Mouse (Mus musculus) embryonic fibroblast, embryonic 13.5 days (primary cell): Measurements from ENCODE around the gene Drg2. TPM values are rescaled to one million over a fixed set of nuclear protein-coding genes. Genes with fewer than 3 reads are reported as not detected.

Experiments used
- H3K27ac ChIP-seq: 2 replicates; pipeline ENCODE4 v1.5.1; 2012; ENCODE audit warnings: low read length, control low read depth, inconsistent platforms; ENCODE audit not compliant: insufficient read depth
- H3K4me1 ChIP-seq: 2 replicates; pipeline ENCODE4 v1.6.1; 2011; ENCODE audit warnings: low read length; ENCODE audit not compliant: control insufficient read depth, insufficient read depth
- H3K4me3 ChIP-seq: 2 replicates; pipeline ENCODE4 v1.5.1; 2011; ENCODE audit warnings: mild to moderate bottlenecking, control low read depth, low read length; ENCODE audit not compliant: insufficient read depth
- CTCF ChIP-seq: IDR thresholded peaks from 2 replicates; pipeline ENCODE4 v1.5.1; 2011; ENCODE audit warnings: mild to moderate bottlenecking, control low read depth, low read length, moderate library complexity, borderline replicate concordance; ENCODE audit not compliant: insufficient read depth
- POLR2A ChIP-seq: IDR thresholded peaks from 2 replicates; pipeline ENCODE4 v1.6.1; 2011; ENCODE audit warnings: low read depth, mild to moderate bottlenecking, control low read depth, low read length, moderate library complexity
- polyA plus RNA-seq: library from polyadenylated mRNA; stranded (reverse); fragments of >200 nt; gene quantifications from 2 replicates; pipeline ENCODE4 v1.2.4, GENCODE M21; 2011; ENCODE audit warnings: low read depth; ENCODE audit not compliant: missing spikeins, insufficient read length

The Drg2 gene
- polyA plus RNA-seq, 1 experiment, result 53.4 TPM

- no peak overlapping the region for H3K27ac ChIP-seq
- TF ChIP-seq CTCF, result no peak
- TF ChIP-seq POLR2A, result no peak
- H3K4me3 ChIP-seq, result no peak overlapping the region
- H3K4me1 ChIP-seq, result peaks cover 3% of the 10 kb centered on the region; the same call in 1 of the 2 replicates
Measured at GRCm38 (mm10) chr11:60457973-60458372, 3.6 kb downstream of the Drg2 start.

GRCm38 (mm10) chr11:60465943-60466380 is 11.6 kb downstream of the Drg2 start:
- Histone ChIP-seq H3K4me3 (no peak overlapping the region), H3K4me1 (no peaks in the 10 kb centered on the region), H3K27ac (no peak overlapping the region)
- no peak for TF ChIP-seq CTCF
- no peak for TF ChIP-seq POLR2A

- TF ChIP-seq CTCF (no peak), POLR2A (no peak)
- Histone ChIP-seq H3K4me1 (no peaks in the 10 kb centered on the region), H3K27ac (no peak within 1 kb of the TSS), H3K4me3 (no peak within 1 kb of the TSS)
Measured at GRCm38 (mm10) chr11:60469039-60469438, 14.6 kb downstream of the Drg2 start, which contains the start of gene Myo15. Myo15 (plus strand) TSS chr11:60469339.

- TF ChIP-seq POLR2A (no peak), CTCF (no peak)
- H3K4me3 ChIP-seq, result no peak overlapping the region
- no peaks in the 10 kb centered on the region for H3K4me1 ChIP-seq
- no peak overlapping the region for H3K27ac ChIP-seq
Measured at GRCm38 (mm10) chr11:60470743-60471142, 16.4 kb downstream of the Drg2 start.

- Histone ChIP-seq H3K4me1 (no peaks in the 10 kb centered on the region), H3K4me3 (no peak overlapping the region), H3K27ac (no peak overlapping the region)
- TF ChIP-seq POLR2A (no peak), CTCF (no peak)
Measured at GRCm38 (mm10) chr11:60474534-60474933, 20.1 kb downstream of the Drg2 start.

- H3K4me3 ChIP-seq, result no peak overlapping the region
- H3K4me1 ChIP-seq, result no peaks in the 10 kb centered on the region
- no peak overlapping the region for H3K27ac ChIP-seq
- TF ChIP-seq CTCF (no peak), POLR2A (no peak)
Measured at GRCm38 (mm10) chr11:60475668-60476362, 21.4 kb downstream of the Drg2 start.

- Histone ChIP-seq H3K4me1 (no peaks in the 10 kb centered on the region), H3K27ac (no peak overlapping the region), H3K4me3 (no peak overlapping the region)
- TF ChIP-seq POLR2A (no peak), CTCF (no peak)
Measured at GRCm38 (mm10) chr11:60478121-60478520, 23.7 kb downstream of the Drg2 start.

GRCm38 (mm10) chr11:60486267-60486666 is 31.9 kb downstream of the Drg2 start:
- TF ChIP-seq POLR2A (no peak), CTCF (no peak)

GRCm38 (mm10) chr11:60492726-60493125 is 38.3 kb downstream of the Drg2 start:
- Histone ChIP-seq H3K4me1 (no peaks in the 10 kb centered on the region), H3K27ac (no peak overlapping the region), H3K4me3 (no peak overlapping the region)
- TF ChIP-seq POLR2A (no peak), CTCF (no peak)

More at GRCm38 (mm10) chr11:60486267-60486666, 31.9 kb downstream of the Drg2 start:
- Histone ChIP-seq H3K4me3 (no peak overlapping the region), H3K4me1 (no peaks in the 10 kb centered on the region), H3K27ac (no peak overlapping the region)

GRCm38 (mm10) chr11:60495692-60496091 is 41.3 kb downstream of the Drg2 start:
- no peaks in the 10 kb centered on the region for H3K4me1 ChIP-seq
- no peak overlapping the region for H3K27ac ChIP-seq
- no peak overlapping the region for H3K4me3 ChIP-seq
- no peak for TF ChIP-seq CTCF
- no peak for TF ChIP-seq POLR2A
